9 mouse cellular contexts compared by ENCODE assay signal in genomic region chr14:25060285-25060684, GRCm38 (mm10).
"Had no signal": no experiment of that assay in that cellular context is flagged by ENCODE, and none has a peak within 500 bp of the region (broad histone marks: within the 10 kb centered on the region; RNA-seq: fewer than 3 reads in every experiment).

No protein-coding gene starts in this region.

- ATAC-seq: liver, postnatal 0 days had no signal

- H3K9ac ChIP-seq: limb, embryonic 15.5 days; liver, embryonic 13.5 days; liver, postnatal 0 days; midbrain, embryonic 12.5 days had no signal

- H3K4me2 ChIP-seq: limb, embryonic 15.5 days; liver, embryonic 13.5 days; midbrain, embryonic 12.5 days had no signal

- H3K36me3 ChIP-seq: limb, embryonic 15.5 days; liver, embryonic 13.5 days; midbrain, embryonic 12.5 days had no signal

- H3K4me3 ChIP-seq: limb, embryonic 15.5 days; liver, embryonic 13.5 days; midbrain, embryonic 12.5 days had no signal

- H3K27ac ChIP-seq: limb, embryonic 15.5 days; liver, embryonic 13.5 days; midbrain, embryonic 12.5 days; stomach, postnatal 0 days had no signal

- H3K27me3 ChIP-seq: limb, embryonic 15.5 days; liver, embryonic 13.5 days had no signal

- H3K4me1 ChIP-seq: liver, embryonic 13.5 days had no signal

- DNase-seq: kidney, adult 11 months; kidney, postnatal 14 days; liver, embryonic 13.5 days; liver, postnatal 0 days; right cerebral cortex, postnatal 14 days; thymus, postnatal 14 days had no signal

- H3K9me3 ChIP-seq: limb, embryonic 15.5 days; liver, embryonic 13.5 days; midbrain, embryonic 12.5 days had no signal
